Mouse (Mus musculus) naive thymus-derived CD4-positive, alpha-beta T cell, adult 2 months (primary cell): ENCODE measurements around the gene Fcgrt.
"Not testable (repeated sequence)": the region's sequence is repeated elsewhere in the genome, so short reads cannot be mapped to it uniquely, and the experiment has no call there.

ENCODE experiments used
- DNase-seq: peaks from one replicate; pipeline ENCODE4 v3.0.0-alpha.2; 2011; ENCODE audit warnings: low read depth

Fcgrt gene

GRCm38 (mm10) chr7:45103652-45104180, at the start of gene Fcgrt:
TSS of gene Fcgrt (minus strand) at chr7:45103851.
- DNase-seq = no peak

- not testable (repeated sequence) for DNase-seq
These were observed 49.4 kb upstream of the Fcgrt start for GRCm38 (mm10) chr7:45153052-45153451.

GRCm38 (mm10) chr7:45151303-45151702, 47.7 kb upstream of the Fcgrt start:
- no peak for DNase-seq

GRCm38 (mm10) chr7:45150321-45150720, 46.7 kb upstream of the Fcgrt start:
- DNase-seq = no peak

- DNase-seq = no peak
These were observed 45.9 kb upstream of the Fcgrt start for GRCm38 (mm10) chr7:45149545-45149944.

GRCm38 (mm10) chr7:45148534-45149098, 45.0 kb upstream of the Fcgrt start:
- no peak for DNase-seq

- no peak for DNase-seq
These were observed 44.2 kb upstream of the Fcgrt start for GRCm38 (mm10) chr7:45147899-45148298.

- DNase-seq = no peak
These were observed 43.6 kb upstream of the Fcgrt start for GRCm38 (mm10) chr7:45147267-45147666.

- no peak for DNase-seq
These were observed 41.8 kb upstream of the Fcgrt start for GRCm38 (mm10) chr7:45145460-45145859.

GRCm38 (mm10) chr7:45144368-45145174, 40.9 kb upstream of the Fcgrt start:
- DNase-seq = no peak

GRCm38 (mm10) chr7:45141914-45142313, 38.3 kb upstream of the Fcgrt start:
- DNase-seq = no peak

GRCm38 (mm10) chr7:45141319-45141718, 37.7 kb upstream of the Fcgrt start:
- DNase-seq = peak; percentile 57

GRCm38 (mm10) chr7:45139904-45140723, 36.5 kb upstream of the Fcgrt start:
- no peak for DNase-seq

- DNase-seq = no peak
These were observed 34.8 kb upstream of the Fcgrt start for GRCm38 (mm10) chr7:45138403-45138802.

- peak; percentile 47 for DNase-seq
These were observed 33.7 kb upstream of the Fcgrt start for GRCm38 (mm10) chr7:45137171-45138006.

GRCm38 (mm10) chr7:45135993-45136567, 32.4 kb upstream of the Fcgrt start, which contains the start of the genes Gm45713 and Flt3l:
TSS of gene Gm45713 (minus strand) at chr7:45136231.
TSS of gene Flt3l (minus strand) at chr7:45136432.
- DNase-seq = peak; percentile 97

GRCm38 (mm10) chr7:45135370-45135769, 31.7 kb upstream of the Fcgrt start:
- no peak for DNase-seq

GRCm38 (mm10) chr7:45134544-45135026, 30.9 kb upstream of the Fcgrt start:
- DNase-seq = peak; percentile 74

GRCm38 (mm10) chr7:45133446-45134159, 30.0 kb upstream of the Fcgrt start:
- DNase-seq = no peak

GRCm38 (mm10) chr7:45131850-45132249, 28.2 kb upstream of the Fcgrt start:
- DNase-seq = no peak
